Mouse (Mus musculus) heart, adult 2 months (tissue): ENCODE measurements around the gene Ccr3.

Experiments used
- CTCF ChIP-seq: fragments of 200-600 bp; IDR thresholded peaks from 2 replicates; pipeline ENCODE4 v1.8.1; 2022; ENCODE audit warnings: antibody characterized with exemption, mild to moderate bottlenecking, moderate library complexity
- POLR2A ChIP-seq: fragments of 200-500 bp; IDR thresholded peaks from 2 replicates; pipeline ENCODE4 v1.6.1; 2011; ENCODE audit warnings: mild to moderate bottlenecking, low read depth, low read length, control low read depth; ENCODE audit not compliant: insufficient read depth

- TF ChIP-seq CTCF (no peak), POLR2A (no peak)
Measured at GRCm38 (mm10) chr9:123976876-123977663, 44.7 kb upstream of the Ccr3 start.
